12 mouse cellular contexts compared by ENCODE assay signal in genomic region chr10:128343436-128343835, GRCm38 (mm10). TPM values are rescaled to one million over a fixed set of nuclear protein-coding genes. Genes with fewer than 3 reads are reported as not detected.
DNase-seq lines count a peak whose midpoint lies in the region; TF ChIP-seq lines count a peak whose summit lies in the region.
"Had no signal": no experiment of that assay in that cellular context is flagged by ENCODE, and none has a peak within 500 bp of the region (broad histone marks: within the 10 kb centered on the region; RNA-seq: fewer than 3 reads in every experiment).

No protein-coding gene starts in this region.

- H3K27ac ChIP-seq in layer of hippocampus, adult 2 months: peak overlapping the region; percentile 82
- peak overlapping the region; percentile 50 for H3K27ac ChIP-seq in MEL (ENCODE audit: control insufficient read depth, low read depth, low read length)
- H3K27ac ChIP-seq in cortical plate, adult 2 months (ENCODE audit: insufficient read depth, low read length): peak overlapping the region; percentile 78
- H3K27ac ChIP-seq: forebrain, embryonic 12.5 days had no signal

- H3K79me2 ChIP-seq in MEL (ENCODE audit: control insufficient read depth, insufficient read depth, low read length, poor library complexity): peaks cover 75% of the 10 kb centered on the region
- H3K79me2 ChIP-seq in myocyte (ENCODE audit: control insufficient read depth, insufficient read depth): peaks cover 89% of the 10 kb centered on the region

- TF ChIP-seq CTCF in layer of hippocampus, adult 2 months (conservative IDR thresholded peaks at IDR 0.05): no peak
- TF ChIP-seq CTCF in MEL (IDR thresholded peaks at IDR 0.05 in 2 of 3, conservative IDR thresholded peaks at IDR 0.05 in 1 of 3; ENCODE audit: control insufficient read depth in 1 of 3, insufficient read depth in 1 of 3, low read depth in 2 of 3, low read length in 3 of 3, poor library complexity in 1 of 3, severe bottlenecking in 1 of 3): no peak
- TF ChIP-seq CTCF in cortical plate, adult 2 months (IDR thresholded peaks at IDR 0.05; ENCODE audit: extremely low read depth, insufficient read depth, low read length): no peak

- peak overlapping the region; percentile 43 for H3K4me2 ChIP-seq in myocyte (ENCODE audit: low read depth)
- H3K4me2 ChIP-seq: forebrain, embryonic 12.5 days had no signal

- peak overlapping the region; percentile 6; the same call in 1 of the 2 replicates for H3K9ac ChIP-seq in MEL (ENCODE audit: control insufficient read depth, low read depth, low read length, poor library complexity, severe bottlenecking)
- H3K9ac ChIP-seq: forebrain, embryonic 12.5 days had no signal

- TF ChIP-seq POLR2A in MEL (IDR thresholded peaks at IDR 0.05; ENCODE audit: control insufficient read depth in 1 of 2, insufficient read depth in 1 of 2, low read depth in 1 of 2, low read length in 2 of 2, poor library complexity in 1 of 2) (no peak), myocyte (IDR thresholded peaks at IDR 0.05; ENCODE audit: insufficient read length, low read depth) (no peak)
- no peak for TF ChIP-seq POLR2A in cortical plate, adult 2 months (IDR thresholded peaks at IDR 0.05; ENCODE audit: extremely low read depth, insufficient read depth, low read length)

- peak in 1 of 2 experiments; percentile 35 for DNase-seq in layer of hippocampus, adult 2 months (ENCODE audit: low spot score in 2 of 2)
- DNase-seq in layer of hippocampus, postnatal 25 days (ENCODE audit: extremely low spot score in 1 of 2, low spot score in 1 of 2): no peak
- DNase-seq in MEL (ENCODE audit: low read depth, low spot score): no peak
- no peak for DNase-seq in kidney, adult 8-10 months
- DNase-seq in thymus, postnatal 14 days: no peak
- DNase-seq: adrenal gland, postnatal 14 days; cerebellum, adult 8-10 months had no signal

- TF ChIP-seq EP300 in MEL (IDR thresholded peaks at IDR 0.05; ENCODE audit: low read depth in 1 of 2, low read length in 2 of 2): no peak

- H3K4me1 ChIP-seq in MEL (ENCODE audit: control insufficient read depth in 1 of 2, insufficient read depth in 2 of 2, low read length in 2 of 2): peaks cover 32 to 44% of the 10 kb centered on the region in 2 experiments
- peaks cover 14% of the 10 kb centered on the region for H3K4me1 ChIP-seq in cortical plate, adult 2 months (ENCODE audit: control insufficient read depth, insufficient read depth, low read length)

- no peak overlapping the region for H3ac ChIP-seq in myocyte (ENCODE audit: control insufficient read depth, insufficient read length)

- no peak for TF ChIP-seq RAD21 in MEL (IDR thresholded peaks at IDR 0.05; ENCODE audit: low read depth, low read length)

- no peak overlapping the region for H3K4me3 ChIP-seq in layer of hippocampus, adult 2 months
- H3K4me3 ChIP-seq in MEL (ENCODE audit: control insufficient read depth in 1 of 2, insufficient read depth in 1 of 2, low read depth in 2 of 2, low read length in 2 of 2) (no peak overlapping the region), myocyte (no peak overlapping the region)
- no peak overlapping the region for H3K4me3 ChIP-seq in cortical plate, adult 2 months (ENCODE audit: insufficient read depth, low read length)
- H3K4me3 ChIP-seq: forebrain, embryonic 12.5 days; megakaryocyte, embryonic 14.5 days had no signal

- H3K27me3 ChIP-seq in MEL (ENCODE audit: control insufficient read depth in 1 of 2, insufficient read depth in 2 of 2, low read length in 2 of 2) (no peaks in the 10 kb centered on the region), myocyte (ENCODE audit: control insufficient read depth, insufficient read depth, insufficient read length) (no peaks in the 10 kb centered on the region)
- H3K27me3 ChIP-seq: forebrain, embryonic 12.5 days; megakaryocyte, embryonic 14.5 days; Patski had no signal

- H3K36me3 ChIP-seq in MEL (ENCODE audit: control insufficient read depth in 1 of 2, insufficient read depth in 2 of 2, low read length in 2 of 2) (peaks cover 21 to 66% of the 10 kb centered on the region in 2 experiments), myocyte (ENCODE audit: control insufficient read depth, insufficient read depth) (no peaks in the 10 kb centered on the region)

- H3K9me3 ChIP-seq in MEL (replicated peaks; ENCODE audit: insufficient read depth, low read length): no peaks in the 10 kb centered on the region
- H3K9me3 ChIP-seq: forebrain, embryonic 12.5 days; megakaryocyte, embryonic 14.5 days had no signal

TF ChIP-seq in MEL, 35 proteins besides CTCF, POLR2A, EP300 and RAD21:
- no peak for TF ChIP-seq MAX (IDR thresholded peaks at IDR 0.05; ENCODE audit: low read length)
- TF ChIP-seq MAZ (IDR thresholded peaks at IDR 0.05; ENCODE audit: low read depth, low read length): no peak
- TF ChIP-seq ZNF384 (IDR thresholded peaks at IDR 0.05; ENCODE audit: low read depth, low read length): no peak
- no peak for TF ChIP-seq SIN3A (IDR thresholded peaks at IDR 0.05; ENCODE audit: low read length)
- TF ChIP-seq RCOR1 (IDR thresholded peaks at IDR 0.05; ENCODE audit: low read depth, low read length): no peak
- TF ChIP-seq USF1 (IDR thresholded peaks at IDR 0.05; ENCODE audit: low read depth, low read length): no peak
- TF ChIP-seq POLR2AphosphoS5 (IDR thresholded peaks at IDR 0.05; ENCODE audit: borderline replicate concordance, low read depth, low read length): no peak
- TF ChIP-seq MXI1 (IDR thresholded peaks at IDR 0.05; ENCODE audit: low read depth, low read length): no peak
- no peak for TF ChIP-seq JUND (IDR thresholded peaks at IDR 0.05; ENCODE audit: low read depth, low read length)

TF ChIP-seq in myocyte, 11 proteins besides CTCF, POLR2A, EP300 and RAD21:
- TF ChIP-seq SRF (IDR thresholded peaks at IDR 0.05; ENCODE audit: control insufficient read depth, insufficient read length, low read depth) (no peak), TCF3 (IDR thresholded peaks at IDR 0.05; ENCODE audit: insufficient read length, low read depth) (no peak), REST (IDR thresholded peaks at IDR 0.05; ENCODE audit: insufficient read depth, insufficient read length) (no peak), CEBPB (IDR thresholded peaks at IDR 0.05; ENCODE audit: insufficient read depth, poor library complexity, severe bottlenecking) (no peak), MYOD1 (IDR thresholded peaks at IDR 0.05; ENCODE audit: control insufficient read depth in 1 of 3, insufficient read length in 2 of 3, low read depth in 2 of 3) (no peak), POLR2AphosphoS2 (IDR thresholded peaks at IDR 0.05; ENCODE audit: insufficient read length, low read depth) (no peak), USF1 (IDR thresholded peaks at IDR 0.05; ENCODE audit: low read depth) (no peak), MYOG (IDR thresholded peaks at IDR 0.05; ENCODE audit: control insufficient read depth in 1 of 3, insufficient read depth in 1 of 3, insufficient read length in 2 of 3, low read depth in 2 of 3) (no peak), E2F4 (IDR thresholded peaks at IDR 0.05; ENCODE audit: insufficient read depth) (no peak), TCF12 (IDR thresholded peaks at IDR 0.05; ENCODE audit: insufficient read depth, poor library complexity, severe bottlenecking) (no peak), MAX (IDR thresholded peaks at IDR 0.05; ENCODE audit: low read depth) (no peak)

RNA-seq across cellular contexts. Expression of gene Cs, which starts 5.9 kb away (rescaled TPM):
- total RNA-seq in layer of hippocampus, adult 2 months (2021): 100 to 1,000 TPM; 226 to 235 TPM
- total RNA-seq in layer of hippocampus, postnatal 25 days (2021): 100 to 1,000 TPM; 232 to 242 TPM
- 161 and 187 TPM in 2 replicates for total RNA-seq in MEL (2012; rRNA removed)
- polyA plus RNA-seq in MEL (2012; ENCODE audit: insufficient read depth in 1 of 2, insufficient read length in 2 of 2, low read depth in 1 of 2, low replicate concordance in 2 of 2, missing spikeins in 1 of 2) (100 to 1,000 TPM; 133 to 256 TPM), myocyte (2012; fragmentation: generic; extraction: Trizol) (253 TPM)
- polyA plus RNA-seq in cortical plate, adult 2 months (2012; rRNA removed): 224 and 233 TPM in 2 replicates

RNA-seq across cellular contexts. Expression of gene Cnpy2, which starts 21.2 kb away (rescaled TPM):
- total RNA-seq in layer of hippocampus, adult 2 months (2021): 10 to 100 TPM; 78.8 to 83.0 TPM
- total RNA-seq in layer of hippocampus, postnatal 25 days (2021): 10 to 100 TPM; 81.1 to 92.0 TPM
- total RNA-seq in MEL (2012; rRNA removed): 92.4 and 98.1 TPM in 2 replicates
- polyA plus RNA-seq in MEL (2012; ENCODE audit: insufficient read depth in 1 of 2, insufficient read length in 2 of 2, low read depth in 1 of 2, low replicate concordance in 2 of 2, missing spikeins in 1 of 2) (100 to 1,000 TPM in 1 of 2 experiments, not detected in 1; 107 TPM), myocyte (2012; fragmentation: generic; extraction: Trizol) (91.8 TPM)
- polyA plus RNA-seq in cortical plate, adult 2 months (2012; rRNA removed): 63.7 and 65.8 TPM in 2 replicates

RNA-seq across cellular contexts. Expression of gene Coq10a, which starts 25.4 kb away (rescaled TPM):
- total RNA-seq in layer of hippocampus, adult 2 months (2021): 10 to 100 TPM; 48.6 to 49.2 TPM
- 10 to 100 TPM; 52.9 to 53.5 TPM for total RNA-seq in layer of hippocampus, postnatal 25 days (2021)
- total RNA-seq in MEL (2012; rRNA removed): 6.8 and 7.7 TPM in 2 replicates
- polyA plus RNA-seq in MEL (2012; ENCODE audit: insufficient read depth in 1 of 2, insufficient read length in 2 of 2, low read depth in 1 of 2, low replicate concordance in 2 of 2, missing spikeins in 1 of 2) (10 to 100 TPM in 1 of 2 experiments, not detected in 1; 14.1 TPM), myocyte (2012; fragmentation: generic; extraction: Trizol) (61.2 TPM)
- 101 and 103 TPM in 2 replicates for polyA plus RNA-seq in cortical plate, adult 2 months (2012; rRNA removed)

RNA-seq across cellular contexts. Expression of gene Ankrd52, which starts 33.5 kb away (rescaled TPM):
- total RNA-seq in layer of hippocampus, adult 2 months (2021): 10 to 100 TPM; 50.6 to 51.6 TPM
- total RNA-seq in layer of hippocampus, postnatal 25 days (2021): 10 to 100 TPM; 54.7 to 69.5 TPM
- total RNA-seq in MEL (2012; rRNA removed): 9.5 and 10.0 TPM in 2 replicates
- polyA plus RNA-seq in MEL (2012; ENCODE audit: insufficient read depth in 1 of 2, insufficient read length in 2 of 2, low read depth in 1 of 2, low replicate concordance in 2 of 2, missing spikeins in 1 of 2) (10 to 100 TPM in 1 of 2 experiments, not detected in 1; 39.9 TPM), myocyte (2012; fragmentation: generic; extraction: Trizol) (30.8 TPM)
- polyA plus RNA-seq in cortical plate, adult 2 months (2012; rRNA removed): 30.0 and 30.4 TPM in 2 replicates

RNA-seq across cellular contexts. Expression of gene Pan2, which starts 40.3 kb away (rescaled TPM):
- total RNA-seq in layer of hippocampus, adult 2 months (2021): 10 to 100 TPM; 14.7 to 16.4 TPM
- total RNA-seq in layer of hippocampus, postnatal 25 days (2021): 10 to 100 TPM; 12.3 to 17.4 TPM
- 6.8 and 7.9 TPM in 2 replicates for total RNA-seq in MEL (2012; rRNA removed)
- polyA plus RNA-seq in MEL (2012; ENCODE audit: insufficient read depth in 1 of 2, insufficient read length in 2 of 2, low read depth in 1 of 2, low replicate concordance in 2 of 2, missing spikeins in 1 of 2) (10 to 100 TPM in 1 of 2 experiments, not detected in 1; 28.6 TPM), myocyte (2012; fragmentation: generic; extraction: Trizol) (6.2 TPM)
- 22.8 and 24.6 TPM in 2 replicates for polyA plus RNA-seq in cortical plate, adult 2 months (2012; rRNA removed)
